Mouse (Mus musculus) forebrain, postnatal 0 days (tissue): ENCODE measurements around the gene Tpst2. TPM values are rescaled to one million over a fixed set of nuclear protein-coding genes. Genes with fewer than 3 reads are reported as not detected.

ENCODE experiments used
- ATAC-seq: fragments of 200-750 bp; cut with Nextera tagmentation; 2 replicates; pipeline ENCODE4 v1.8.0; 2017; ENCODE audit warnings: mild to moderate bottlenecking, moderate library complexity
- DNase-seq: peaks from one replicate; pipeline ENCODE4 v3.0.0-alpha.2; 2015
- H3K27ac ChIP-seq: fragments of 300-500 bp; sonication (generic); 2 replicates; pipeline ENCODE4 v1.5.1; 2014; ENCODE audit warnings: low read depth, mild to moderate bottlenecking, antibody characterized with exemption, low read length, moderate library complexity, mixed read lengths
- H3K27me3 ChIP-seq: fragments of 300-500 bp; sonication (generic); 2 replicates; pipeline ENCODE4 v1.6.1; 2014; ENCODE audit warnings: mild to moderate bottlenecking, low read length, mixed read lengths; ENCODE audit not compliant: insufficient read depth
- H3K36me3 ChIP-seq: fragments of 300-500 bp; sonication (generic); 2 replicates; pipeline ENCODE4 v1.6.1; 2014; ENCODE audit warnings: mild to moderate bottlenecking, moderate library complexity; ENCODE audit not compliant: insufficient read depth
- H3K4me1 ChIP-seq: fragments of 300-500 bp; sonication (generic); 2 replicates; pipeline ENCODE4 v1.6.1; 2014; ENCODE audit warnings: antibody characterized with exemption; ENCODE audit not compliant: insufficient read depth
- H3K4me2 ChIP-seq: fragments of 300-500 bp; sonication (generic); 2 replicates; pipeline ENCODE4 v1.6.1; 2014; ENCODE audit warnings: low read depth, mild to moderate bottlenecking, moderate library complexity
- H3K4me3 ChIP-seq: fragments of 300-500 bp; sonication (generic); 2 replicates; pipeline ENCODE4 v1.5.1; 2014; ENCODE audit warnings: low read depth, low read length, mixed read lengths
- H3K9ac ChIP-seq: fragments of 300-500 bp; sonication (generic); 2 replicates; pipeline ENCODE4 v1.6.1; 2014; ENCODE audit warnings: mild to moderate bottlenecking
- H3K9me3 ChIP-seq: fragments of 300-500 bp; sonication (generic); 2 replicates; pipeline ENCODE4 v1.6.1; 2016; ENCODE audit warnings: low read length
- CTCF ChIP-seq: sonication (generic); IDR thresholded peaks from 2 replicates; pipeline ENCODE4 v1.5.1; 2016; ENCODE audit warnings: antibody characterized with exemption, control low read depth, low read depth
- WGBS: fragments of 180-500 bp; shearing (Covaris S2); extraction: QIAGEN DNeasy Blood & Tissue Kit; methylation state at CpG from one replicate; pipeline ENCODE4 v1.1.7; 2014; 5-methylcytosine and 5-hydroxymethylcytosine counted together
- polyA plus RNA-seq: library from polyadenylated mRNA; unstranded; fragments of >200 nt; fragmentation: Nextera tagmentation; extraction: Ambion mirVana; gene quantifications from 2 replicates; pipeline ENCODE4 v1.2.1, GENCODE M21; 2015
- total RNA-seq: library from RNA; depleted of rRNA; stranded (reverse); fragments of >200 nt; gene quantifications from 2 replicates; pipeline ENCODE4 v1.2.3, GENCODE M21; 2014

Tpst2 gene
- total and polyA plus RNA-seq, 2 experiments from 2014 or later: 37.9 to 45.0 TPM

GRCm38 (mm10) chr5:112254282-112254806 is 22.1 kb upstream of the Tpst2 start:
- Histone ChIP-seq H3K9ac (no peak overlapping the region), H3K27me3 (no peaks in the 10 kb centered on the region), H3K36me3 (no peaks in the 10 kb centered on the region), H3K4me1 (peaks cover 3% of the 10 kb centered on the region; the same call in 1 of the 2 replicates), H3K4me2 (no peak overlapping the region), H3K4me3 (no peak overlapping the region), H3K9me3 (no peaks in the 10 kb centered on the region), H3K27ac (no peak overlapping the region)
- WGBS: 36% methylated on average over 7 of the region's 7 CpGs
- ATAC-seq (peak; percentile 69), DNase-seq (peak; percentile 59)
- TF ChIP-seq CTCF: no peak

- Histone ChIP-seq H3K27ac (no peak within 1 kb of the TSS), H3K4me2 (no peak within 1 kb of the TSS), H3K36me3 (no peaks in the 10 kb centered on the region), H3K9me3 (no peaks in the 10 kb centered on the region), H3K9ac (no peak within 1 kb of the TSS), H3K27me3 (no peaks in the 10 kb centered on the region), H3K4me3 (no peak within 1 kb of the TSS), H3K4me1 (peaks cover 3% of the 10 kb centered on the region; the same call in 1 of the 2 replicates)
- TF ChIP-seq CTCF: no peak
- ATAC-seq (peak; percentile 38; the same call in 1 of the 2 replicates), DNase-seq (no peak)
- 32% methylated on average over 3 of the region's 3 CpGs for WGBS
Measured at GRCm38 (mm10) chr5:112255426-112255825, 21.1 kb upstream of the Tpst2 start, which contains the start of gene Crybb1. TSS of gene Crybb1 (plus strand) at chr5:112255815.

- WGBS: 72% methylated on average over 9 of the region's 9 CpGs
- Histone ChIP-seq H3K36me3 (no peaks in the 10 kb centered on the region), H3K9ac (no peak overlapping the region), H3K9me3 (no peaks in the 10 kb centered on the region), H3K4me3 (no peak overlapping the region), H3K4me2 (no peak overlapping the region), H3K27ac (no peak overlapping the region), H3K27me3 (no peaks in the 10 kb centered on the region), H3K4me1 (peaks cover 3% of the 10 kb centered on the region; the same call in 1 of the 2 replicates)
- ATAC-seq (no peak), DNase-seq (no peak)
- TF ChIP-seq CTCF: no peak
Measured at GRCm38 (mm10) chr5:112256457-112256856, 20.0 kb upstream of the Tpst2 start.

GRCm38 (mm10) chr5:112257896-112258295 is 18.6 kb upstream of the Tpst2 start:
- ATAC-seq (no peak), DNase-seq (no peak)
- H3K27me3 ChIP-seq: no peaks in the 10 kb centered on the region
- H3K9me3 ChIP-seq: no peaks in the 10 kb centered on the region
- H3K4me2 ChIP-seq: no peak overlapping the region
- TF ChIP-seq CTCF: no peak
- peaks cover 3% of the 10 kb centered on the region; the same call in 1 of the 2 replicates for H3K4me1 ChIP-seq
- no peak overlapping the region for H3K27ac ChIP-seq
- H3K9ac ChIP-seq: no peak overlapping the region
- 79% methylated on average over 3 of the region's 3 CpGs for WGBS
- H3K4me3 ChIP-seq: no peak overlapping the region
- H3K36me3 ChIP-seq: no peaks in the 10 kb centered on the region

GRCm38 (mm10) chr5:112259862-112260650 is 16.4 kb upstream of the Tpst2 start:
- WGBS: 84% methylated on average over 16 of the region's 16 CpGs
- ATAC-seq: no peak

GRCm38 (mm10) chr5:112260818-112261217 is 15.7 kb upstream of the Tpst2 start:
- no peak for TF ChIP-seq CTCF
- DNase-seq: no peak

More at GRCm38 (mm10) chr5:112259862-112260650, 16.4 kb upstream of the Tpst2 start:
- H3K9me3 ChIP-seq: no peaks in the 10 kb centered on the region
- peaks cover 3% of the 10 kb centered on the region; the same call in 1 of the 2 replicates for H3K4me1 ChIP-seq
- H3K27ac ChIP-seq: no peak overlapping the region
- H3K27me3 ChIP-seq: no peaks in the 10 kb centered on the region
- no peak for TF ChIP-seq CTCF
- DNase-seq: no peak
- H3K4me3 ChIP-seq: no peak overlapping the region
- no peak overlapping the region for H3K4me2 ChIP-seq
- H3K36me3 ChIP-seq: no peaks in the 10 kb centered on the region
- no peak overlapping the region for H3K9ac ChIP-seq

GRCm38 (mm10) chr5:112264099-112264498 is 12.4 kb upstream of the Tpst2 start:
- 88% methylated on average over 7 of the region's 7 CpGs for WGBS
- Histone ChIP-seq H3K27ac (no peak overlapping the region), H3K9me3 (no peaks in the 10 kb centered on the region), H3K27me3 (no peaks in the 10 kb centered on the region), H3K4me2 (no peak overlapping the region), H3K4me3 (no peak overlapping the region), H3K4me1 (peaks cover 3% of the 10 kb centered on the region; the same call in 1 of the 2 replicates), H3K9ac (no peak overlapping the region), H3K36me3 (no peaks in the 10 kb centered on the region)
- ATAC-seq: no peak
- no peak for TF ChIP-seq CTCF
- DNase-seq: no peak

More at GRCm38 (mm10) chr5:112260818-112261217, 15.7 kb upstream of the Tpst2 start:
- H3K27me3 ChIP-seq: no peaks in the 10 kb centered on the region
- H3K36me3 ChIP-seq: no peaks in the 10 kb centered on the region
- H3K4me1 ChIP-seq: peaks cover 7% of the 10 kb centered on the region; the same call in 1 of the 2 replicates
- H3K9me3 ChIP-seq: no peaks in the 10 kb centered on the region
- H3K9ac ChIP-seq: no peak overlapping the region
- H3K4me2 ChIP-seq: no peak overlapping the region
- WGBS: 74% methylated on average over 3 of the region's 3 CpGs
- H3K4me3 ChIP-seq: no peak overlapping the region
- ATAC-seq: no peak
- H3K27ac ChIP-seq: no peak overlapping the region
